Mouse (Mus musculus) ES-Bruce4 (cell line): ENCODE results near the gene 4933402N03Rik.

ENCODE experiments used
- CTCF ChIP-seq: IDR thresholded peaks from one replicate; pipeline ENCODE4 v1.8.1; 2011; ENCODE audit warnings: low read depth, low read length
- EP300 ChIP-seq: IDR thresholded peaks from 2 replicates; pipeline ENCODE4 v1.6.1; 2011; ENCODE audit warnings: low read depth, low read length; ENCODE audit not compliant: insufficient read depth
- POLR2A ChIP-seq: IDR thresholded peaks from one replicate; pipeline ENCODE4 v1.8.1; 2011; ENCODE audit warnings: low read length; ENCODE audit not compliant: insufficient read depth

GRCm38 (mm10) chr7:131187047-131187446 lies 40.9 kb upstream of the 4933402N03Rik start:
- TF ChIP-seq CTCF (no peak), POLR2A (no peak), EP300 (no peak)
